Mouse (Mus musculus) lung, adult 2 months (tissue): ENCODE data around the gene Pam.

Experiments
- CTCF ChIP-seq: fragments of 200-500 bp; IDR thresholded peaks from 2 replicates; pipeline ENCODE4 v1.5.1; 2011; ENCODE audit warnings: mild to moderate bottlenecking, low read length, control low read depth; ENCODE audit not compliant: insufficient read depth
- POLR2A ChIP-seq: fragments of 200-500 bp; IDR thresholded peaks from 2 replicates; pipeline ENCODE4 v1.6.1; 2011; ENCODE audit warnings: low read depth, mild to moderate bottlenecking, control low read depth, low read length, borderline replicate concordance; ENCODE audit errors: extremely low read depth

DNA sequence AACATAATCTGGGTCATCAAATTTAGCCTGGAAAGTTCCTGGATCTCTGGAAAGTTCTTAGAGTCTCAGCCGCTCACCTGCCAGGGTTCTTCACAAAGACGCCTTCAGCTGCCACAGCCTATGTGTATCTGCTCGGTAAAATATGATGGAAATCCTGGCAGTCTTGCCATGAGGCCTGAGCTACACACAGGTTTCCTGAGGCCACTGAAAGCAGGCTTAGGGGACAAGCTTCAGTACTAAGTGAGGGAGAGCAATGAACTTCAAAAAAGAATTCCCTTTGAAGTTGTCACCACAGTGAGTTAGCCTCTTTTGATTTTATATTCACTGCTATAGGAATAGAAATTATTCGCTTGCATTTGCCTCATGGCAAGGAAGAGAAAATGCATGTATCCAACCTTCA is 186.7 kb downstream of the Pam start:
- TF ChIP-seq POLR2A = no peak
- TF ChIP-seq CTCF = no peak
